Comparison of ENCODE assay signal across 13 mouse cellular contexts in genomic region chr2:33918824-33919223, GRCm38 (mm10). TPM values are rescaled to one million over a fixed set of nuclear protein-coding genes. Genes with fewer than 3 reads are reported as not detected.
DNase-seq lines count a peak whose midpoint lies in the region; ATAC-seq lines count a peak whose summit lies in the region.
"Had no signal": no experiment of that assay in that cellular context is flagged by ENCODE, and none has a peak within 500 bp of the region (broad histone marks: within the 10 kb centered on the region; RNA-seq: fewer than 3 reads in every experiment).

No protein-coding gene starts in this region.

- H3K79me2 ChIP-seq in macrophage (ENCODE audit: inconsistent target), result no peaks in the 10 kb centered on the region

- H3K9me3 ChIP-seq in kidney, embryonic 15.5 days (replicated peaks), result no peaks in the 10 kb centered on the region
- H3K9me3 ChIP-seq: embryonic facial prominence, embryonic 13.5 days; forebrain, embryonic 13.5 days; liver, embryonic 13.5 days had no signal

- no peak overlapping the region for H3K4me3 ChIP-seq in kidney, embryonic 15.5 days (replicated peaks)
- no peak overlapping the region for H3K4me3 ChIP-seq in macrophage (ENCODE audit: inconsistent target)
- H3K4me3 ChIP-seq: embryonic facial prominence, embryonic 13.5 days; forebrain, embryonic 13.5 days; liver, embryonic 13.5 days had no signal

- no peaks in the 10 kb centered on the region for H3K36me3 ChIP-seq in kidney, embryonic 15.5 days
- no peaks in the 10 kb centered on the region for H3K36me3 ChIP-seq in macrophage (ENCODE audit: inconsistent target)
- H3K36me3 ChIP-seq: embryonic facial prominence, embryonic 13.5 days; liver, embryonic 13.5 days had no signal

- no peak overlapping the region for H3K4me2 ChIP-seq in kidney, embryonic 15.5 days
- H3K4me2 ChIP-seq: embryonic facial prominence, embryonic 13.5 days; forebrain, embryonic 13.5 days; liver, embryonic 13.5 days had no signal

- H3K27me3 ChIP-seq in kidney, embryonic 15.5 days, result peaks cover 30% of the 10 kb centered on the region

- 55% methylated on average over 3 of the region's 3 CpGs for WGBS in kidney, embryonic 15.5 days
- WGBS in macrophage (ENCODE audit: missing documents), result 19% methylated on average over 3 of the region's 3 CpGs

- no peak for ATAC-seq in kidney, embryonic 15.5 days (replicated peaks; ENCODE audit: low FRiP score)
- ATAC-seq: forebrain, embryonic 13.5 days; intestine, embryonic 16.5 days had no signal

- 0 out of 2 replicates have a peak overlapping the region, but pooled peaks have one; percentile 73 for H3K27ac ChIP-seq in kidney, embryonic 15.5 days
- H3K27ac ChIP-seq in macrophage, result peak overlapping the region; percentile 46
- H3K27ac ChIP-seq: embryonic facial prominence, embryonic 13.5 days; forebrain, embryonic 13.5 days; liver, embryonic 13.5 days had no signal

- H3K4me1 ChIP-seq in kidney, embryonic 15.5 days, result peaks cover 25% of the 10 kb centered on the region
- H3K4me1 ChIP-seq: liver, embryonic 13.5 days had no signal

- DNase-seq in adrenal gland, adult (ENCODE audit: inconsistent age in 2 of 2, low spot score in 1 of 2), result peak; percentile 14 to 35
- no peak for DNase-seq in adrenal gland, postnatal 36 days
- no peak for DNase-seq in kidney, adult 9 months
- peak; percentile 50 for DNase-seq in embryo, embryonic 10.5 days (ENCODE audit: low spot score)
- no peak for DNase-seq in ovary, postnatal 36 days (ENCODE audit: low spot score)
- no peak for DNase-seq in right cerebral cortex, adult 18-20 months
- DNase-seq: cerebellum, adult 2 months had no signal

- H3K9ac ChIP-seq in kidney, embryonic 15.5 days, result no peak overlapping the region
- H3K9ac ChIP-seq: embryonic facial prominence, embryonic 13.5 days; forebrain, embryonic 13.5 days; liver, embryonic 13.5 days had no signal

RNA-seq across cellular contexts. Expression of gene Mvb12b, which starts 31.1 kb away (rescaled TPM):
- 10 to 100 TPM; 19.7 to 22.7 TPM for total RNA-seq in adrenal gland, postnatal 36 days (2021)
- polyA plus RNA-seq in kidney, embryonic 15.5 days (2015; fragmentation: Nextera tagmentation; extraction: Ambion mirVana), result 18.4 and 19.6 TPM in 2 replicates
- 10 to 100 TPM; 11.2 to 70.8 (median 52.8) TPM for total RNA-seq in macrophage (2018; cell fraction: chromatin; rRNA removed)
- 10 to 100 TPM; 11.2 to 24.0 (median 18.6) TPM for total RNA-seq in macrophage (2018; cell fraction: cytosol; rRNA removed)
- total RNA-seq in macrophage (2018; cell fraction: nucleus; rRNA removed), result 100 to 1,000 TPM in 1 of 26 experiments, 10 to 100 TPM in 24, 1 to 10 TPM in 1; 9.8 to 112 (median 34.5) TPM
- 14.6 to 32.7 TPM (median 19.5 TPM) in 3 replicates for polyA plus RNA-seq in macrophage (2018)

Comparison
In these comparisons a context has a peak if more than half of its experiments do, and no peak if none do; other contexts are left out.
1. DNase-seq: peak in adrenal gland, adult (2 of 2) and embryo, embryonic 10.5 days (single experiment); none in adrenal gland, postnatal 36 days (0 of 2), kidney, adult 9 months (single experiment), ovary, postnatal 36 days (single experiment) and right cerebral cortex, adult 18-20 months (single experiment).